Mouse (Mus musculus): ENCODE data around the gene Rac2.

Gene Rac2

DNA sequence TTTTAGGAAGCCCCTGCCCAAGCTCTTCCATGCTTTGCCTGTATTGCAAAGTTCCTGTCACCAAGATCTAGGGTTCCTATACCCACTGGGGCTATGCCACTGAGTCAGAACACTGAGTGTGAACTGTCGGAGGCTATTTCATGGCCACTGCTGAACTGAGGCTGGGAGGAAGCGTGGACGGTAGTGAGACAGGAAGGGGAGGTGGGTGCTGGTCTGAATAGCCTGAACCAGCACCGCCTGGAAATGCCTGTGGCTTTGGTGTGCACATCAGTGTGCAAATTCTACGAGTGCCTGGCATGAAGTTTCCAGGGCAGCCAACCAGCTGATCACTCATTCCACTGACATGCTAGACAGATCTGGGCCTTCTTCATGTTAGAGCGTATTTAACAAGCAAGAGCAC lies 50.7 kb downstream of the Rac2 start:
- DNase-seq (ENCODE audit: low read depth, low spot score), result no peak

DNA sequence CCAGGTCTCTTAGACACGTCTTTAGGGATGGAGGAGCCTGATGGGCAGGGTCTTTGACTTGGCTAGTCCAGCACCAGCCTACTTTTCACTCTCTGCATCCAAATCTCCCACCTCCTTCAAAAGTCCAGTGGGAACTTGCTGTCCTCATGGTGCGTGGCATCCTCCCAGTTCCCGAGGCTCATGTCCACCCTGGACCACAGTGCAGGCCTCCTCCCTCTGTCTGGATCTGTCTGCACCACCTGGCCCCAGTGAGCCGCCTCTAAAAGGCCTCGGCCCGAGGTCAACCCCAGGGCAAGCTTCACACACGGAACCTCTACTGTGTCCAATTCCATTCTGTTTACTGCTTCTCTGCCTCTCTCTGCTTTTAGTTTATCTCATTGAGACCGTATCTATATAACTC lies 51.3 kb downstream of the Rac2 start:
- no peak for DNase-seq (ENCODE audit: low read depth, low spot score)

DNA sequence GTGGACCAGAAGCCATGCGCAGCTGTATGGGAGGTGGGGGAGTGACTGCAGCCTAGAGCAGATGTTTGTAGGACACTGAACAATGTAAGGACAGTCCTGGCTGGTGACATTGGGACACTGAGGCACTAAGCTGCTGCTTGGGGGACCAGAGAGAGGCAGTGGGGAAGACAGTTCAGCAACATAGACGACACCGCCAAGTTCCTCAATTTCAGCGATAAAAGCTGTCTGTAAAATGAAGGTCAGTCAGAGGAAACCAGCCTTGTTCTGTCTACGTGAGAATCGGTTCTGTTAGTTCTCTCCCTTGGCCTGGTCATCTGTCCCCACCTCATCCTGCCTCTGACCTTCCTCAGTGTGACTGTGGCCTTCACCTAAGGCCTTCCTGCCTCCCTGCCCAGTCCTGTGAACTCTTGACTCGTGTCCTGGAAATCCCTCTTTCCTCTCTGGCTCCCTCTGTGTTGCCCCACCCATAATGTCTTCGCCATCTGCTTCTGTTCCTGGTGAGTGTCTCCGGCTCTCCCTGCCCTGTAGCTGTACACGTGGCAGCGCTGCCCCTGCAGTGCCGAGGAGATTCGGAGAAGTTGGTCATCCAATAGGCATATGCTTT lies 52.4 kb downstream of the Rac2 start:
- no peak for DNase-seq (ENCODE audit: low read depth, low spot score)

GRCm38 (mm10) chr15:78518221-78518620 lies 54.4 kb downstream of the Rac2 start:
- DNase-seq (ENCODE audit: low read depth, low spot score), result no peak

DNA sequence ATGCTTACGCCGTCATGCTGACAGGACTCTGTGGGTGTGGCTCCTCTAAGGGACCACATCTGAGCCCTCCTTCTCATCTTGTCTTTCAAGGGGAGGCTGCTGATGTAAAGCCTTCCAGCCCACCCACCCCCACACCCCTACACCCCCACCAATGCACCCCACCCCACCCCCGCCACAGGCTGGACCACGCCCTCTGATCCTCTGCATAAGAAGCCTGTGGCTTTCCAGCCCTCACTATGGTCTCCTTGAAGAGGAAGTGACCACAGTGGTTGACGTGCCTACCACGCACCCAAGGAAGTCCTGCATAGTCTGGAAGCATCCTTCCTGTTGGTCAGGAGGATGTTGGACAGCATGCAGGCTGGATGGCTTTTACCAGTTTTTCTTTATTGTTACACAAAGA lies 56.8 kb downstream of the Rac2 start:
- DNase-seq (ENCODE audit: low read depth, low spot score), result no peak

DNA sequence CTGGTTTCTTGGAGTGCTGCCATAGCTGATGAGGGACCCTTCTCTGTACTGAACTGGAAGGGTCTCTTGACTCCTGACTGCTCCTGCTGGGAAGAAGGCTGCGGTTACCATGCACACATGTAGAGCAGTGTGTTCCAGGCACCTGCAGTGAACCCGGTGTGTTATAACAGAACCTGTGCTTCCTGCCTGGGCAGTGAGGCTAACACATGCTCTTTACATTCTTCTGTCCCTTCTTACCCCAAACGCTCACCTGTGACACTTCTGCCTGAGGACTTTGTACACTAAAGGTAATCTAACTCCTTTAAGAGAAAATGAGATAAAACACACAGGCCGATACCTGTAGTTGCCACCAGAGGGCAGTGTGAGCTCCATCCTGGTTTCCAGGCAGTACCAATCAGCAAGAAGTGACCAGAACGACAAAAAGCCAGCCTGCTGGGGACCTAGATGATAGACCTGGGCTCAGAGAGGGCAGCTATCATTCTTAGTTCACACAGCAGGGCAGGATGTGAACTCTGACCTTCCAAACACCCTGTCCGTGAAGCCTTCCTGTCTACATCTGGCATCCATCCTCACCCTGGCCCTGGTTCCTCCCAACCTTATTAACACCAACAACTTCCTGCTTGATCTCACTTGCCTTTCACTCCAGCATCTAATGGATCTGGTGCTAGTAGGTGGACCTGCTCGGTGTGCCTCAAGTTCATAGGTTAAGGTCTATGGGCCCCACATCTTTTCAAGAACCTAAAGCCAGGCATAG lies 58.0 kb downstream of the Rac2 start:
- DNase-seq (ENCODE audit: low read depth, low spot score), result peak; percentile 56

GRCm38 (mm10) chr15:78513019-78513418 lies 59.6 kb downstream of the Rac2 start:
- no peak for DNase-seq (ENCODE audit: low read depth, low spot score)

GRCm38 (mm10) chr15:78511951-78512350 lies 60.6 kb downstream of the Rac2 start:
- no peak for DNase-seq (ENCODE audit: low read depth, low spot score)

DNA sequence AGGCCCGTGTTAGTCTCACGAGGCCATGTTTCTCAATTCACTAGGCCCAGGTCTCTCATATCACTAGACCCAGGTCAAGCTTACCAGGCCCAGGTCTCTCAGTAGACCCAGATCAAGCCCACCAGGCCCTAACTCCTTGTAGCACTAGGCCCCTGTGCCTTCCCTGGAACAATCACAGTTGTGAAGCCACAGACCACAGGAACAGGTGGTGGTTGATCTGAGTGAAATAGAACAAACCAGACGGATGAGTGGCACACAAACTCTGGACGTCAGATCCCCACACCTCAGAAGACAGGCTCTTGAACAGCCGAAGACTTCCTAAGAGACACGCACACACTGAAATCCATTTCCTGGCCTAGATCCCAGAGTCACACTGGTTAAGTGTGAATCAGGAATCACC lies 61.8 kb downstream of the Rac2 start:
- no peak for DNase-seq (ENCODE audit: low read depth, low spot score)

DNA sequence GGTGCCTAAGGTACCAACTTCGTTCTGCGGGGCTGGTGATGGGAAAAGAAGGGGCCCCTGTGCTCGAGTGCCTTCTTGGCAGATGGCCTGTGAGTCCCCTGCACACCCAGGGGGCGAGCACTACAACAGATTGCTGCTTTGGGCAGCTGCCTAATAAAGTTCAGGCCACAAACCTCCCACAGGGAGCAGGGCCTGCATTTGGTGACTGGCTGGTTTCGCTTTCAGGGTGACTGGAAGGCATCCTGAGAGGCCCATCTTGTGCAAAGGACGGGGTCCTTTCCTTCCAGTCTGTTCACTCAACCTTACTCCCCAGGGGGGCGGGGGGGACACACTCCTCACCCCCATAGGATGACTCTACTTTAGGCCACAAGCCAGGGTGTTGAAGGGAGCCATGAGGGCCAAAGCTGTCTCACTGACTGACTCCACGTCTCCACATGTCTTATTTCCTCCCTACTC lies 62.4 kb downstream of the Rac2 start:
- DNase-seq (ENCODE audit: low read depth, low spot score), result no peak

DNA sequence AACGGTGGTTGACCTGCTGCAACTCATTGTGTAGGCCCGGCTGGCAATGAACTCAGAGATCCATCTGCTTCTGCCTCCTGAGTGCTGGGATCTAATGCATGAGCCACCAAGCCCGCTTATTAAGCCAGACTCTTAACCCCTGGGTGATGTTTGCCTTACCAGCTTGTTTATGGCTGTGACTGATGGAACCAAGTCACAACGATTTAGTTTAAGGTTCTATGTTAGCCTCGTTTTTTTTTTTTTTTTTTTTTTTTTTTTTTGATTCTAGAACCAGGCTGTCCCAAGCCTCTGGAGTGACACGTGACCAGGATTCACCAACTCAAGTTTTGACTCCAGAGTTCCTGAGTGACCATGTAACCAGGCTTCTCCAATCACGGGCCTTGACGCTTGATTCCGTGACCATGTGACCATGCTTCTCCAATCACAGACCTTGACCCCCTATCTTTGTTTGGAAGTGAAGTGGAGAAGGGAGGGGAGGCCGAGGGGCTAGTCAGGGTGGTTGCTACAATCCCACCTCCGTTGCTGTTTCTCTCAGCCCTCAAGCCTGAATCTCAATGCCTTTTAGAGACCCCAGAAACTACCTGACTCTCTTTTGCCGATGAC lies 63.2 kb downstream of the Rac2 start:
- peak; percentile 85 for DNase-seq (ENCODE audit: low read depth, low spot score)
